24 mouse cellular contexts compared by ENCODE assay signal in genomic region chr6:77424826-77425225, GRCm38 (mm10).
A peak's percentile ranks its signal among the peaks of the same experiment; 100 is the strongest.
DNase-seq lines count a peak whose midpoint lies in the region; ATAC-seq and TF ChIP-seq lines count a peak whose summit lies in the region.
"Had no signal": no experiment of that assay in that cellular context is flagged by ENCODE, and none has a peak within 500 bp of the region (broad histone marks: within the 10 kb centered on the region; RNA-seq: fewer than 3 reads in every experiment).

No protein-coding gene starts in this region.

- no peak overlapping the region for H3K9ac ChIP-seq in lung, embryonic 14.5 days
- H3K9ac ChIP-seq in forebrain, embryonic 14.5 days (ENCODE audit: low read length): no peak overlapping the region
- H3K9ac ChIP-seq: forebrain, embryonic 12.5 days; heart, embryonic 15.5 days; hindbrain, embryonic 13.5 days; limb, embryonic 12.5 days; liver, postnatal 0 days; midbrain, embryonic 12.5 days; neural tube, embryonic 12.5 days had no signal

- TF ChIP-seq CTCF in lung, embryonic 14.5 days (IDR thresholded peaks at IDR 0.05; ENCODE audit: low read depth): no peak

- no peak overlapping the region for H3K4me3 ChIP-seq in lung, embryonic 14.5 days (ENCODE audit: low read depth, low read length)
- H3K4me3 ChIP-seq in forebrain, embryonic 14.5 days (ENCODE audit: low read depth, low read length): no peak overlapping the region
- H3K4me3 ChIP-seq: forebrain, embryonic 12.5 days; heart, embryonic 15.5 days; hindbrain, embryonic 13.5 days; limb, embryonic 12.5 days; midbrain, embryonic 12.5 days; neural tube, embryonic 12.5 days had no signal

- H3K27ac ChIP-seq in lung, embryonic 14.5 days (ENCODE audit: low read depth): no peak overlapping the region
- no peak overlapping the region for H3K27ac ChIP-seq in forebrain, embryonic 14.5 days (ENCODE audit: low read depth, low read length)
- H3K27ac ChIP-seq: forebrain, embryonic 12.5 days; heart, embryonic 15.5 days; hindbrain, embryonic 13.5 days; limb, embryonic 12.5 days; midbrain, embryonic 12.5 days; neural tube, embryonic 12.5 days had no signal

- no peaks in the 10 kb centered on the region for H3K27me3 ChIP-seq in lung, embryonic 14.5 days (ENCODE audit: insufficient read depth, low read length)
- H3K27me3 ChIP-seq in forebrain, embryonic 14.5 days (replicated peaks; ENCODE audit: control insufficient read depth, insufficient read depth, low read length): no peaks in the 10 kb centered on the region
- H3K27me3 ChIP-seq: forebrain, embryonic 12.5 days; heart, embryonic 15.5 days; hindbrain, embryonic 13.5 days; limb, embryonic 12.5 days; midbrain, embryonic 12.5 days; neural tube, embryonic 12.5 days had no signal

- H3K4me2 ChIP-seq in lung, embryonic 14.5 days: no peak overlapping the region
- no peak overlapping the region for H3K4me2 ChIP-seq in forebrain, embryonic 14.5 days (ENCODE audit: low read length)
- H3K4me2 ChIP-seq: forebrain, embryonic 12.5 days; heart, embryonic 15.5 days; hindbrain, embryonic 13.5 days; limb, embryonic 12.5 days; liver, embryonic 11.5 days; midbrain, embryonic 12.5 days; neural tube, embryonic 12.5 days had no signal

- ATAC-seq in cerebellum, adult (ENCODE audit: insufficient number of reproducible peaks, low FRiP score, low TSS enrichment): peak; percentile 59
- ATAC-seq in lung, embryonic 14.5 days (ENCODE audit: insufficient read depth): no peak
- ATAC-seq in forebrain, embryonic 14.5 days: no peak
- ATAC-seq in monocyte, adult 5-6 weeks (replicated peaks; ENCODE audit: insufficient number of reproducible peaks, low FRiP score, low TSS enrichment, poor library complexity, severe bottlenecking): no peak
- ATAC-seq: liver, postnatal 0 days had no signal

- 74% methylated on average over 4 of the region's 4 CpGs for WGBS in lung, embryonic 14.5 days
- 83% methylated on average over 4 of the region's 4 CpGs for whole genome bisulfite sequencing in forebrain, embryonic 14.5 days

- no peaks in the 10 kb centered on the region for H3K4me1 ChIP-seq in lung, embryonic 14.5 days (ENCODE audit: insufficient read depth)
- no peaks in the 10 kb centered on the region for H3K4me1 ChIP-seq in forebrain, embryonic 14.5 days (ENCODE audit: control insufficient read depth, insufficient read depth, low read length)
- H3K4me1 ChIP-seq: forebrain, embryonic 12.5 days; heart, embryonic 15.5 days; hindbrain, embryonic 13.5 days; limb, embryonic 12.5 days; midbrain, embryonic 12.5 days; neural tube, embryonic 12.5 days had no signal

- no peak for DNase-seq in cerebellum, postnatal 4 days (ENCODE audit: low spot score in 2 of 2)
- DNase-seq in lung, embryonic 14.5 days: peak; percentile 44
- DNase-seq in lung, postnatal 10 days: no peak
- peak; percentile 37 for DNase-seq in fat pad, adult 2 months (ENCODE audit: extremely low read depth, low read depth, low spot score)
- no peak for DNase-seq in forebrain, embryonic 14.5 days (ENCODE audit: low spot score)
- no peak for DNase-seq in T-cell, adult 2 months (ENCODE audit: low spot score)
- DNase-seq: adrenal gland, postnatal 36 days; heart, postnatal 36 days; kidney, adult 9 months; kidney, postnatal 25 days; liver, postnatal 0 days; lung, postnatal 14 days; right cerebral cortex, postnatal 14 days; thymus, adult 18-20 months; thymus, postnatal 36 days had no signal

- H3K36me3 ChIP-seq in lung, embryonic 14.5 days (ENCODE audit: insufficient read depth): no peaks in the 10 kb centered on the region
- no peaks in the 10 kb centered on the region for H3K36me3 ChIP-seq in forebrain, embryonic 14.5 days (ENCODE audit: control insufficient read depth, insufficient read depth, low read length)
- H3K36me3 ChIP-seq: forebrain, embryonic 12.5 days; heart, embryonic 15.5 days; hindbrain, embryonic 13.5 days; limb, embryonic 12.5 days; midbrain, embryonic 12.5 days; neural tube, embryonic 12.5 days had no signal

- no peaks in the 10 kb centered on the region for H3K9me3 ChIP-seq in lung, embryonic 14.5 days (ENCODE audit: low read depth, low read length)
- no peaks in the 10 kb centered on the region for H3K9me3 ChIP-seq in forebrain, embryonic 14.5 days (replicated peaks; ENCODE audit: control insufficient read depth, low read length)
- H3K9me3 ChIP-seq: forebrain, embryonic 12.5 days; heart, embryonic 15.5 days; hindbrain, embryonic 13.5 days; limb, embryonic 12.5 days; midbrain, embryonic 12.5 days; neural tube, embryonic 12.5 days had no signal

Comparison
In these comparisons a context has a peak if more than half of its experiments do, and no peak if none do; other contexts are left out.
1. DNase-seq: peak in lung, embryonic 14.5 days (single experiment) and fat pad, adult 2 months (single experiment); none in cerebellum, postnatal 4 days (0 of 2), lung, postnatal 10 days (single experiment), forebrain, embryonic 14.5 days (single experiment) and T-cell, adult 2 months (single experiment).